Mouse (Mus musculus) liver, embryonic 14.5 days (tissue): ENCODE results near the gene Aamdc. TPM values are rescaled to one million over a fixed set of nuclear protein-coding genes. Genes with fewer than 3 reads are reported as not detected.

Experiments used
- ATAC-seq: fragments of 200-750 bp; cut with Nextera tagmentation; 2 replicates; pipeline ENCODE4 v1.8.0; 2017; ENCODE audit warnings: moderate number of reproducible peaks, mild to moderate bottlenecking, moderate library complexity; ENCODE audit not compliant: insufficient read depth
- DNase-seq, 3 experiments: peaks; one replicate each; pipeline ENCODE4 v3.0.0-alpha.2; 2012 to 2013; ENCODE audit warnings: low read depth in 3 of 3, low spot score in 3 of 3
- H3K27ac ChIP-seq: fragments of 300-500 bp; sonication (generic); 2 replicates; pipeline ENCODE4 v1.5.1; 2014; ENCODE audit warnings: moderate library complexity, mild to moderate bottlenecking, control low read depth, inconsistent platforms
- H3K27me3 ChIP-seq: fragments of 300-500 bp; sonication (generic); 2 replicates; pipeline ENCODE4 v1.6.1; 2014; ENCODE audit warnings: mild to moderate bottlenecking, low read length, moderate library complexity; ENCODE audit not compliant: control insufficient read depth, insufficient read depth
- H3K36me3 ChIP-seq: fragments of 300-500 bp; sonication (generic); replicated peaks from 2 replicates; pipeline ENCODE4 v1.6.1; 2014; ENCODE audit warnings: low read depth; ENCODE audit not compliant: control insufficient read depth, insufficient read depth
- H3K4me1 ChIP-seq, 2 experiments: fragments of 200-500 bp in 1 of 2; fragments of 300-500 bp in 1 of 2; sonication (generic) in 1 of 2; replicated peaks; 2 replicates each; pipeline ENCODE4 v1.6.1; 2012 to 2014; ENCODE audit warnings: antibody characterized with exemption in 1 of 2, inconsistent platforms in 1 of 2, low read length in 1 of 2; ENCODE audit not compliant: control insufficient read depth in 2 of 2, insufficient read depth in 2 of 2
- H3K4me2 ChIP-seq: fragments of 300-500 bp; sonication (generic); 2 replicates; pipeline ENCODE4 v1.6.1; 2014; ENCODE audit warnings: low read depth, mild to moderate bottlenecking, control low read depth, moderate library complexity
- H3K4me3 ChIP-seq, 2 experiments: fragments of 200-500 bp in 1 of 2; fragments of 300-500 bp in 1 of 2; sonication (generic) in 1 of 2; 2 replicates each; pipeline ENCODE4 v1.5.1; 2012 to 2014; ENCODE audit warnings: low read depth in 2 of 2, low read length in 2 of 2, mild to moderate bottlenecking in 2 of 2, control low read depth in 1 of 2, inconsistent platforms in 1 of 2, moderate library complexity in 1 of 2; ENCODE audit not compliant: insufficient read depth in 1 of 2
- H3K9ac ChIP-seq: fragments of 300-500 bp; sonication (generic); replicated peaks from 2 replicates; pipeline ENCODE4 v1.6.1; 2014; ENCODE audit warnings: mild to moderate bottlenecking, control low read depth, moderate library complexity
- H3K9me3 ChIP-seq: fragments of 300-500 bp; sonication (generic); 2 replicates; pipeline ENCODE4 v1.6.1; 2016; ENCODE audit warnings: low read length, mixed read lengths; ENCODE audit not compliant: control insufficient read depth
- CTCF ChIP-seq: IDR thresholded peaks from 2 replicates; pipeline ENCODE4 v1.5.1; 2016; ENCODE audit warnings: antibody characterized with exemption, low read depth, control low read depth
- EP300 ChIP-seq: IDR thresholded peaks from 2 replicates; pipeline ENCODE4 v1.6.1; 2016; ENCODE audit warnings: antibody characterized with exemption, low read depth
- WGBS: fragments of 180-500 bp; shearing (Covaris S2); extraction: QIAGEN DNeasy Blood & Tissue Kit; methylation state at CpG from one replicate; pipeline ENCODE4 v1.1.7; 2014; ENCODE audit not compliant: insufficient replicate concordance; 5-methylcytosine and 5-hydroxymethylcytosine counted together
- polyA plus RNA-seq, 2 experiments: library from polyadenylated mRNA; depleted of rRNA in 1 of 2; stranded (reverse) in 1 of 2; unstranded in 1 of 2; fragments of >200 nt; fragmentation: Nextera tagmentation in 1 of 2; extraction: Ambion mirVana in 1 of 2; gene quantifications; 2 replicates each; pipeline versions ENCODE4 v1.2.1 to v1.2.3; 2012 to 2014

The Aamdc gene
- polyA plus RNA-seq, 2 experiments, result 9.9 to 16.0 TPM

DNA sequence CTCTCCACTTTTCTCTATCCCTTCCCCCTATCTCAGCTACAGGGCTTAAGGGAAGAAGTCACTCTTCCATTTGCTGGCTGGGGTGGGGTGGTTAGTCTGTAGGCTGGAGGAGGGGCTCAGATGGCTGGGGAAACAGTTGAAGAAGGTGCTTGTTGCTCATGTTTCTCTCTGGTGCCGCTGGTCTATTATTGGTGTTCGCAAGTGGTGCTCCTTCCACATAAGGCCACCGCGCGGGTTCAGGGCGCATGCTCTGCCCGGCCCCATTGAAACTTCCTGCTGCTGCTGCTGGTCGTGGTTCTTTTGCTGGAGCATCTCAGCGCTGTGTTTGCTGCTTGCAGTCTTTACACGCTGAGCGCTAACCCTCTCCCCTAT is 1.5 kb upstream of the Aamdc start:
- Histone ChIP-seq H3K27me3 (no peaks in the 10 kb centered on the region), H3K36me3 (no peaks in the 10 kb centered on the region), H3K4me3 (peak overlapping the region; percentile 91 to 100), H3K4me2 (peak overlapping the region; percentile 98), H3K27ac (peak overlapping the region; percentile 83), H3K4me1 (peaks cover 6 to 7% of the 10 kb centered on the region in 2 experiments), H3K9ac (peak overlapping the region; percentile 96), H3K9me3 (no peaks in the 10 kb centered on the region)
- peak; percentile 40 for ATAC-seq
- WGBS, result 0% methylated on average over 11 of the region's 11 CpGs
- DNase-seq, result peak; percentile 68 to 69 (median 69)
- TF ChIP-seq EP300 (no peak), CTCF (peak; percentile 51)

DNA sequence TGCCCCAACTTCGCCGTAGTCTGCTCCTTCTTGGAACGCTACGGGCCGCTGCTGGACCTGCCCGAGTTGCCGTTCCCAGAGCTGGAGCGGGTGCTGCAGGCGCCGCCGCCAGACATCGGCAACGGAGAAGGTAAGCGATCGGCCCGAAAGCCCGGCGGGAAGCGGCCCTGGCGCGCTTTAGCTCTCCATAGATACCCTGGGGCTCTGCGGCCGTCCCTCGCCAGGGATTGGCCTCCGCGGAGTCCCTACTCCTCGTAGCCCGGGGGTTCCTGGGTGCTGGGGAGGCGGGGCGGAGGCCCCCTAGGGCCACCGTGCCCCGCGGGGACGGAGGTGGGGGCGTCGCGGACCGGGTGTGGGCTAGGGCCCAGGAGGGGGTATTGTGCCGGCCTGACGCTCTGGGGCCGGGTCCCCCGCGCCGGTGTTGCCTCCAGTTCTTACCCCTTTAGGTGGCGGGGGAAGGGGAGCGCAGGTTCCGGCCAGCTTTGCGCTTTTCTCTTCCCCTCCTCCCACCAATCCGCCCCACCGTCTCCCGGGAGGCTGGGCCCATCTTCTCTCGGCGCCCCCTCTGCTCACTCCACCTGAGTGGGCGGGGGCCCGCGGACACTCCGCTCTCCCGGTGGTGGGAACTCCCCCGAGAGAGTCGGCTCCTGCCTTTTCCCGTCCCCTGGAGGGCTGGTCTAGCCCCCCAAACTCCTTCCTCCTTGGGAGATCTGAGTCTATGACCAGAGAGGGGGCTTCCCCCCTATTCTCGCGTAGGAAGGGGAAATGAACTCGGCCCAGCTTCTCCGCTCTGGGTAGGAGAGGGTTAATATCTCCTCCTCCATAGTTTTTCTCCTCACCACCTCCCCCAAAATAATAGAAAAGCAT is 912 bp upstream of the Aamdc start:
- DNase-seq (peak; percentile 4 to 44 (median 22)), ATAC-seq (peak; percentile 49)
- H3K36me3 ChIP-seq, result no peaks in the 10 kb centered on the region
- no peaks in the 10 kb centered on the region for H3K27me3 ChIP-seq
- H3K27ac ChIP-seq, result peak overlapping the region; percentile 83
- H3K4me1 ChIP-seq, result peaks cover 6 to 7% of the 10 kb centered on the region in 2 experiments
- H3K4me2 ChIP-seq, result peak overlapping the region; percentile 98
- WGBS, result under 1% methylated on average over 50 of the region's 65 CpGs
- TF ChIP-seq CTCF (no peak), EP300 (no peak)
- peak overlapping the region; percentile 91 to 100 for H3K4me3 ChIP-seq
- H3K9ac ChIP-seq, result peak overlapping the region; percentile 96
- no peaks in the 10 kb centered on the region for H3K9me3 ChIP-seq

DNA sequence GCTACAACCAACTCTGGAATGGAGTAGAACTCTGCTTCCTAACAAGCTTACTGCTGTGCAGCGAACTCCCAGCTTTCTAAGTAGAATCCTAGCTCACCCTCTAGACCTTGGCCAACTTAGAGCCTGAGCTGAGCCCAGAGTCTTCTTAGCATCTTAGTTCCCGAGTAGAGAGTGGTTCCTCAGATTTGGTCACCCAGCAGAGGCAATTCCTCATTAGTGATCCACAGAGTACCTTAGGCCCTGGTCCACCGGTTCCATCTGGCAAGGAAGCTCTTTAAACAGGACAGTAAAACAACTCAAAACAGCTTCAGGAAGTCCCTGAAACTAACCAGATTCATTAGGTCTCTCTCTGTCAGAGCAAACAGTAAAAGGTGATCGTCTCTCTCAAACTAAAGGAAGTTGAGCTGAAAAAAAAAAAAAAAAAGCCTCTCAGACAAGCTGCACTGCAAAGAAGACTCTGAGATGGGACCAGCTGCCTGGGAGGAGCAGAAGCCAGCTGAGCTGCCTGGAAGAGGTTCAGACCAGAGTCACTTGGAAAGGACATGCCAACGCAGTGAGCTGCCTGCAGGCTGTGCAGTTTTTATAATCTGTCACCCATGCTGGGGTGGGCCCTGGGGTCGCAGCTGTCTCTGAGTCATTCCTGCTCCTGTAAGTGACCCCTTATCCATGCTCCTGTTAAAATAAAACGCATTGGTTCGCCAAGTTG is 783 bp downstream of the Aamdc start:
- peak in 2 of 3 experiments; percentile 3 to 12 for DNase-seq
- no peaks in the 10 kb centered on the region for H3K9me3 ChIP-seq
- no peaks in the 10 kb centered on the region for H3K27me3 ChIP-seq
- peak overlapping the region; percentile 91 to 100 for H3K4me3 ChIP-seq
- H3K4me1 ChIP-seq, result peaks cover 6 to 7% of the 10 kb centered on the region in 2 experiments
- WGBS, result 30% methylated on average over 8 of the region's 8 CpGs
- H3K4me2 ChIP-seq, result peak overlapping the region; percentile 98
- ATAC-seq, result no peak
- no peak for TF ChIP-seq CTCF
- H3K9ac ChIP-seq, result peak overlapping the region; percentile 96
- H3K27ac ChIP-seq, result no peak overlapping the region
- H3K36me3 ChIP-seq, result no peaks in the 10 kb centered on the region

- Histone ChIP-seq H3K4me1 (no peaks in the 10 kb centered on the region), H3K27me3 (no peaks in the 10 kb centered on the region), H3K9me3 (no peaks in the 10 kb centered on the region), H3K4me3 (no peak overlapping the region), H3K4me2 (no peak overlapping the region), H3K27ac (no peak overlapping the region), H3K9ac (no peak overlapping the region), H3K36me3 (no peaks in the 10 kb centered on the region)
- TF ChIP-seq EP300, result no peak
- peak; percentile 66 for TF ChIP-seq CTCF
- 69% methylated on average over 1 of the region's 1 CpGs for WGBS
- ATAC-seq (no peak), DNase-seq (no peak)
Observed at GRCm38 (mm10) chr7:97570389-97570788, 8.9 kb downstream of the Aamdc start.

GRCm38 (mm10) chr7:97569372-97569771 is 9.9 kb downstream of the Aamdc start:
- H3K9me3 ChIP-seq, result no peaks in the 10 kb centered on the region
- no peak for ATAC-seq
- 66% methylated on average over 4 of the region's 4 CpGs for WGBS
- no peak for DNase-seq
- no peaks in the 10 kb centered on the region for H3K27me3 ChIP-seq
- H3K27ac ChIP-seq, result no peak overlapping the region
- H3K4me1 ChIP-seq, result no peaks in the 10 kb centered on the region
- H3K4me2 ChIP-seq, result no peak overlapping the region
- H3K4me3 ChIP-seq, result no peak overlapping the region
- H3K9ac ChIP-seq, result no peak overlapping the region
- no peaks in the 10 kb centered on the region for H3K36me3 ChIP-seq
- no peak for TF ChIP-seq EP300
- no peak for TF ChIP-seq CTCF
